Mouse (Mus musculus): Measurements from ENCODE around the gene Arhgef10l. TPM values are rescaled to one million over a fixed set of nuclear protein-coding genes. Genes with fewer than 3 reads are reported as not detected.

Gene Arhgef10l
- total and polyA plus RNA-seq, 3 experiments = 10.2 to 26.0 TPM; not detected in 1

DNA sequence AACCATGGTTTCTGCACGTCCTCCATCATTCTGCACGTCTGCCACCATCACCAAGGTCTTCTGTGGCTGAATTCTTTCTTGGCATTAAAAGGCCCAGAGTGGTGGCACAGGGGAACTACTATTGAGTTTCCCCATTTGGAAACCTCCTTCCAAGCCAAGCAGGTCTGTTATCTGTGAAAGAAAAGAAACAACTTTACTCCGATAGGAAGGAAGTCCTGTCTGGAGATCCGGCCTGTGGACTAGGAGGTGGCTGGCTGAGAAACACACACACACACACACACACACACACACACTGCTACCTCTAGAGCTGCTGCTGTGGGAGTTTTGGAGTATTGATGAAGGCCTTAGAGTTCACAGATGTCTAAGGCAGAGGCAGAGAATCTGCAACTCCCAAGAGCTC lies 27.7 kb upstream of the Arhgef10l start:
- Histone ChIP-seq H3K4me1 (ENCODE audit: control insufficient read depth in 1 of 2, insufficient read depth in 2 of 2, low read length in 2 of 2) (peaks cover 15 to 49% of the 10 kb centered on the region in 2 experiments), H3K9me3 (replicated peaks; ENCODE audit: insufficient read depth, low read length) (no peaks in the 10 kb centered on the region), H3K4me3 (ENCODE audit: control insufficient read depth in 1 of 2, insufficient read depth in 1 of 2, low read depth in 2 of 2, low read length in 2 of 2) (peak overlapping the region in 1 of 2 experiments; percentile 8; a peak in 1 of 4 replicates), H3K36me3 (ENCODE audit: control insufficient read depth in 1 of 2, insufficient read depth in 2 of 2, low read length in 2 of 2) (peaks cover 0 to 40% of the 10 kb centered on the region in 2 experiments; a peak in 2 of 4 replicates), H3K9ac (ENCODE audit: control insufficient read depth, low read depth, low read length, poor library complexity, severe bottlenecking) (peak overlapping the region; percentile 50), H3K27ac (ENCODE audit: control insufficient read depth, low read depth, low read length) (peak overlapping the region; percentile 74), H3K27me3 (ENCODE audit: control insufficient read depth in 1 of 2, insufficient read depth in 2 of 2, low read length in 2 of 2) (no peaks in the 10 kb centered on the region), H3K79me2 (ENCODE audit: control insufficient read depth, insufficient read depth, low read length, poor library complexity) (no peaks in the 10 kb centered on the region)
- peak; percentile 85 for DNase-seq (ENCODE audit: low read depth, low spot score)
- peak; percentile 49; the same call in 1 of the 2 replicates for TF ChIP-seq TCF12 (IDR thresholded peaks at IDR 0.05; ENCODE audit: low read depth, low read length)
- TF ChIP-seq USF1 (IDR thresholded peaks at IDR 0.05; ENCODE audit: low read depth, low read length) = no peak
- TF ChIP-seq TAL1 (IDR thresholded peaks at IDR 0.05; ENCODE audit: low read length) = 0 out of 2 replicates have a peak, but pooled peaks have one; percentile 26
- TF ChIP-seq GATA1 (IDR thresholded peaks at IDR 0.05; ENCODE audit: low read depth, low read length) = peak; percentile 57; the same call in 1 of the 2 replicates
- TF ChIP-seq UBTF (IDR thresholded peaks at IDR 0.05; ENCODE audit: borderline replicate concordance, insufficient read depth, low read depth, low read length) = no peak
- peak; percentile 18; the same call in 1 of the 2 replicates for TF ChIP-seq RCOR1 (IDR thresholded peaks at IDR 0.05; ENCODE audit: low read depth, low read length)
- peak; percentile 65; the same call in 1 of the 2 replicates for TF ChIP-seq ZNF384 (IDR thresholded peaks at IDR 0.05; ENCODE audit: low read depth, low read length)
- no peak for TF ChIP-seq BHLHE40 (IDR thresholded peaks at IDR 0.05; ENCODE audit: borderline replicate concordance, low read depth, low read length)
- TF ChIP-seq MEF2A (IDR thresholded peaks at IDR 0.05; ENCODE audit: extremely low read depth, insufficient replicate concordance, low read depth, low read length, poor library complexity, severe bottlenecking) = no peak
- no peak for TF ChIP-seq ZKSCAN1 (IDR thresholded peaks at IDR 0.05; ENCODE audit: low read depth, low read length)
- no peak for TF ChIP-seq KAT2A (conservative IDR thresholded peaks at IDR 0.05; ENCODE audit: low read depth, low read length)
- TF ChIP-seq CHD1 (IDR thresholded peaks at IDR 0.05; ENCODE audit: low read depth, low read length) = no peak
- 0 out of 2 replicates have a peak, but pooled peaks have one; percentile 30 for TF ChIP-seq HCFC1 (IDR thresholded peaks at IDR 0.05; ENCODE audit: low read depth, low read length)
- no peak for TF ChIP-seq MAFK (IDR thresholded peaks at IDR 0.05; ENCODE audit: borderline replicate concordance, low read depth, low read length)
- no peak for TF ChIP-seq USF2 (IDR thresholded peaks at IDR 0.05; ENCODE audit: borderline replicate concordance in 1 of 2, insufficient read depth in 1 of 2, low read depth in 1 of 2, low read length in 2 of 2)
- no peak for TF ChIP-seq ZMIZ1 (IDR thresholded peaks at IDR 0.05; ENCODE audit: low read depth, low read length)
- TF ChIP-seq TBP (IDR thresholded peaks at IDR 0.05; ENCODE audit: low read depth, low read length) = 0 out of 2 replicates have a peak, but pooled peaks have one; percentile 16
- no peak for TF ChIP-seq ELF1 (IDR thresholded peaks at IDR 0.05; ENCODE audit: low read depth, low read length)
- TF ChIP-seq ETS1 (IDR thresholded peaks at IDR 0.05; ENCODE audit: low read depth, low read length) = peak; percentile 60
- 0 out of 2 replicates have a peak, but pooled peaks have one; percentile 26 for TF ChIP-seq MXI1 (IDR thresholded peaks at IDR 0.05; ENCODE audit: low read depth, low read length)
- TF ChIP-seq JUND (IDR thresholded peaks at IDR 0.05; ENCODE audit: low read depth, low read length) = no peak
- TF ChIP-seq MYB (IDR thresholded peaks at IDR 0.05; ENCODE audit: low read depth, low read length) = no peak
- TF ChIP-seq CHD2 (IDR thresholded peaks at IDR 0.05; ENCODE audit: low read length) = no peak
- TF ChIP-seq NRF1 (IDR thresholded peaks at IDR 0.05; ENCODE audit: insufficient read depth, low read depth, low read length, poor library complexity, severe bottlenecking) = no peak
- TF ChIP-seq SMC3 (IDR thresholded peaks at IDR 0.05; ENCODE audit: low read depth, low read length) = no peak
- TF ChIP-seq MAX (IDR thresholded peaks at IDR 0.05; ENCODE audit: low read length) = no peak
- TF ChIP-seq EP300 (IDR thresholded peaks at IDR 0.05; ENCODE audit: low read depth in 1 of 2, low read length in 2 of 2) = peak; percentile 27 to 75; a peak in 3 of 4 replicates
- peak in 1 of 2 experiments; percentile 20; a peak in 1 of 4 replicates for TF ChIP-seq POLR2A (IDR thresholded peaks at IDR 0.05; ENCODE audit: control insufficient read depth in 1 of 2, insufficient read depth in 1 of 2, low read depth in 1 of 2, low read length in 2 of 2, poor library complexity in 1 of 2)
- TF ChIP-seq MAZ (IDR thresholded peaks at IDR 0.05; ENCODE audit: low read depth, low read length) = no peak
- TF ChIP-seq SIN3A (IDR thresholded peaks at IDR 0.05; ENCODE audit: low read length) = 0 out of 2 replicates have a peak, but pooled peaks have one; percentile 21
- peak; percentile 28; the same call in 1 of the 2 replicates for TF ChIP-seq NELFE (IDR thresholded peaks at IDR 0.05; ENCODE audit: low read depth, low read length)
- no peak for TF ChIP-seq RAD21 (IDR thresholded peaks at IDR 0.05; ENCODE audit: low read depth, low read length)
- TF ChIP-seq POLR2AphosphoS5 (IDR thresholded peaks at IDR 0.05; ENCODE audit: borderline replicate concordance, low read depth, low read length) = no peak
- no peak for TF ChIP-seq E2F4 (IDR thresholded peaks at IDR 0.05; ENCODE audit: borderline replicate concordance, low read depth, low read length)
- no peak for TF ChIP-seq GABPA (IDR thresholded peaks at IDR 0.05; ENCODE audit: low read depth, low read length)
- no peak for TF ChIP-seq MYC (IDR thresholded peaks at IDR 0.05; ENCODE audit: low read depth, low read length)
- TF ChIP-seq ZC3H11A (IDR thresholded peaks at IDR 0.05; ENCODE audit: low read depth, low read length) = no peak
